ENCODE assay signal across 1 mouse cellular context in the genomic region with DNA sequence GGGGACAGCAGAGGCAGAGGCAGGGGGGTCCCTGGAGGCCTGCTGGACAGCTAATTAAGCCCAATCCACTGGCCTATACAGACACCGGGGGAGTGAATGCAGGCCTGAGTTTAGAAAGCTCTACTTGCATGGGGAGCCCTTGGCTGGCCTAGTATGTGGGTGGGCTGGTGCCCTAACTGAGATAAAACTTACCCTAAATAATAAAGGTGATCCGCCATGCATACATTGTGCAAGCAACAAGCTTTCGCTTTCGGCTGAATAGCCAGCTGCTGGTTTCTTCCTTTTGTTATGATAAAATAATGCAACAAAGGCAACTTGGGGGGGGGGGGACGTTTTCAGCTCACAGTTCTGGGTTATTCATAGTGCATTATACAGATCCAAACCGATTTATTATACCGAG.
TF ChIP-seq lines count a peak whose summit lies in the region.

No protein-coding gene starts in this region.

TF ChIP-seq in CH12.LX, 34 proteins besides CTCF, POLR2A, EP300 and RAD21 (continued from another document):
- TF ChIP-seq CHD1 (IDR thresholded peaks at IDR 0.05; ENCODE audit: low read depth, low read length): no peak
